Mouse (Mus musculus): ENCODE results near the gene Shc1. TPM values are rescaled to one million over a fixed set of nuclear protein-coding genes. Genes with fewer than 3 reads are reported as not detected.
A peak's percentile ranks its signal among the peaks of the same experiment; 100 is the strongest.

The Shc1 gene
- total RNA-seq (2021), result 10 to 100 TPM; 12.6 to 14.5 TPM
- long read RNA-seq, experiment 1, transcript Shc1-201 (13 exons, 3,250 nt), result major isoform, 5 of 13 reads
- long read RNA-seq, experiment 1, partial matches to known transcripts, result 1 of 13 reads
- long read RNA-seq, experiment 1, other reads (novel, unspliced or antisense), result 6 of 13 reads
- long read RNA-seq, experiment 2, transcript Shc1-201 (13 exons, 3,250 nt), result major isoform, 8 of 14 reads
- long read RNA-seq, experiment 2, partial matches to known transcripts, result 1 of 14 reads
- long read RNA-seq, experiment 2, other reads (novel, unspliced or antisense), result 5 of 14 reads

DNA sequence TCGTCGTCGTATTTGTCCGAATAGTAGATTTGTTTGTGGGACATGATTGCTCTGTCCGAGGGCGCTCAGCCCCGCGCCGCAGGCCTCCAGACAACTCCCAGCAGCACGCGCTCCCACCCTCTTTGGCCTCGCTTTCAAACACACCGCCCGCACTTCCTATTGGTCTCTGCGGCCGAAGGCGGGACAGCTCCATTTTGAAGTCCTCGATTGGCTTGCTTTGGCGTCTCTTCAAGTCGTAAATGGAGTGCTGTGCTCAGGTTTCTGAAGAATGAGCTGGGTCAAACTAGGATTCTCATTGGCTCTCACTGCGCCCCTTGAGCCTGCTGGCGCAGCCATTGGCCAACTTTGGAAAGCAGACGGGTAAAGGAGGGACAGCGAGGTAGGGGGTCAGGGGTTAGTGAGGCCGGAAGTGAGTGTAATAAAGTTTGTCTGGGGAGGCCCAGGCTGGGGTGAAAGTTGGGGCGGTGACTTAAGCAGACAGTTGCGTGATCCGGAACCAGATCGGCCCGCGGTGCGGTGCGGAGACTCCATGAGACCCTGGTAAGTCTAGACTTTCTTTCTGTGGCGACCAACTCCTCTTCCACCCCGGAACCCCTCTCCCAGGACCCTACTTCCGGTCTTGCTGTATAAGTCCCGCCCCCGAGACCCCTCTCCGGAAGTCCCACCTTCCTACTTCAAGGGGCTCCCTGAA lies at the start of gene Shc1, which contains the start of gene Cks1b:
TSS of gene Shc1 (plus strand) at position 274 of the 691 bp plus-strand sequence.
TSS of gene Cks1b (minus strand) at position 214 of the 691 bp plus-strand sequence.
- intact Hi-C loops (cut with DNase I), result no loop called here
- peak; percentile 94 to 98 for DNase-seq (ENCODE audit: low spot score in 2 of 2)

- intact Hi-C loops (cut with DNase I), result no loop called here
- DNase-seq (ENCODE audit: low spot score in 2 of 2), result no peak
Measured at GRCm38 (mm10) chr3:89373581-89374231, 44.5 kb upstream of the Shc1 start.

DNA sequence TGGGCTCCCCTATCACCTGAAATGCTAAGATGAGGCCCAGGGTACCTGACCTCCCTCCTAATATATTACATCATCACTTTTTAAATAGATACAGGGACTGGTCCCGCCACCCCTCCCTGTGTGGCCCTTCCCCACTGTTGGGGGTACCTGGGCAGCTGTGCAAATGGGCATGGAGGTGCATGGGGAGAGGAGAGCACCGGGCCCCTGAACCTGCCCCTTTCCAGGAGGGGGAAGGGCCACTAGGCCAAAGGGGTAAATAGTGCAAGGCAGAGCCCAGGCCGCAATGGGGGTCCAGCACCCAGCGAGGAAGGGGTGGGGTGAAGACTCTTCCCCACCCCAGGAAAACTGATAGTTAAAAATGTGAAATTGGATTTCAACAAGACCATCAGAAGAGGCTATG lies 40.4 kb upstream of the Shc1 start:
- intact Hi-C loops (cut with DNase I), result loop anchor here (5.0 kb wide), 1 partner anchor 109 kb away; no protein-coding TSS in a partner anchor
- DNase-seq (ENCODE audit: low spot score in 2 of 2), result no peak

- intact Hi-C loops (cut with DNase I), result loop anchor here (5.0 kb wide), 1 partner anchor 109 kb away; no protein-coding TSS in a partner anchor
Measured at GRCm38 (mm10) chr3:89378394-89379067, 39.7 kb upstream of the Shc1 start.

GRCm38 (mm10) chr3:89379388-89380131 lies 38.7 kb upstream of the Shc1 start:
- intact Hi-C loops (cut with DNase I), result loop anchor here (5.0 kb wide), 1 partner anchor 108 kb away; no protein-coding TSS in a partner anchor
- DNase-seq (ENCODE audit: low spot score in 2 of 2), result no peak

More at GRCm38 (mm10) chr3:89378394-89379067, 39.7 kb upstream of the Shc1 start:
- DNase-seq (ENCODE audit: low spot score in 2 of 2), result peak; percentile 50 to 63

DNA sequence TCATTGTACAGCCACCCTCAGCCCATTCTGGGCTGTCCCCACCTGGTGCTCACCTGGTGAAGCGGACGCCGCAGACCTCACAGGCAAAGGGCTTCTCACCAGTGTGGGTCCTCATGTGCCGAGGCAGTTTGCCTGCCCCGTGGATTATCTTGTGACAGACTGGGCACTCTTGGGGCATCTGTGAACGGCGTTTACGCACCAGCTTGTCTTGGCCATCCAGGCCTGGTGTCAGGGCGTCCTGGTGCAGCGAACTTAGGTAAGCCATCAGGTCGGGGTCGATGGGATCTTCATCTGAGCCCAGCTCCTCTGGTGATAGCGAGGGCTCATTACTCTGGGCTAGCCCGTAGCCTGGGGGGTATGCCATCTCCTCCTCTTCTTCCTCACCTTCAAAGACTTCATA lies 38.0 kb upstream of the Shc1 start:
- intact Hi-C loops (cut with DNase I), result no loop called here
- DNase-seq (ENCODE audit: low spot score in 2 of 2), result no peak

GRCm38 (mm10) chr3:89380711-89381110 lies 37.5 kb upstream of the Shc1 start:
- DNase-seq (ENCODE audit: low spot score in 2 of 2), result no peak
- intact Hi-C loops (cut with DNase I), result no loop called here

- intact Hi-C loops (cut with DNase I), result no loop called here
- no peak for DNase-seq (ENCODE audit: low spot score in 2 of 2)
Measured at GRCm38 (mm10) chr3:89381233-89381632, 37.0 kb upstream of the Shc1 start.

DNA sequence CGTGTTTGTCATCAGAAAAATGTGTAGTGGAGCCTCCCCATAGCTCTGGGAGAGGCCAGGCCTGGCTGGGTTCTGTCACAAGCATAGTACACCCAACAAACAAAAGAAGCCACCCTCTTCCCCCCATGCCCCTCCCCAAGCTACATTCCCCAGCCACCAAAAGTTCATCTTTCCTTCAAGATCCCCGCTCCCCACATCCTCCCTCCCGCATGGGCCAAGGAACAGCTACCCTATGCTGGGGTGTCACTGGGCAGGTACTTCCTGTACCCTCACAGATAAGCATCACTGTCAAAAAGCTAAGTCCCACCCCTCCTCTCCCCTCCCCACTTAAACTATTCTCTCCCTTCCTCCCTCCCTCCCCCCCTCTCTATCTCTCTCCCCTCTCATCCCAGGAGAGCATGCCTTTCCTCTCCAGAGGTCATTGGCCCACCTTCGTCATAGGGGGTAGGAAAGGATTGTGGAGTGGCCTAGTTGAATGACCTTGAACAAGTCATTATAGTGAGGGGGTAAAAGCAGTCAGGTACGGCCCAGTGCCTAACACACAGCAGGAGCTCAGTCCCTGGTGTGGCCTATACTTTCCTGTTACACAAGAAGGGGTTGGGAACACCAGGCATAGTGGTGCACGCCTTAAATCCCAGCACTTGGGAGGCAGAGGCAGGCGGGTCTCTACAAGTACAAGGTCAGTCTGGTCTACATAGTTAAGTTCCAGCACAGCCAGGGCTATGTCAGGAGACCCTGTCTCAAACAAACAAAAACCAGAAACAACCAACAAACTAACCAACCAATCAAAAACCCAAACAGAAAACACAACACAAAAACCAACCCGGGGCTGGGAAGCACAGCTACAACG lies 36.0 kb upstream of the Shc1 start:
- no peak for DNase-seq (ENCODE audit: low spot score in 2 of 2)
- intact Hi-C loops (cut with DNase I), result no loop called here

DNA sequence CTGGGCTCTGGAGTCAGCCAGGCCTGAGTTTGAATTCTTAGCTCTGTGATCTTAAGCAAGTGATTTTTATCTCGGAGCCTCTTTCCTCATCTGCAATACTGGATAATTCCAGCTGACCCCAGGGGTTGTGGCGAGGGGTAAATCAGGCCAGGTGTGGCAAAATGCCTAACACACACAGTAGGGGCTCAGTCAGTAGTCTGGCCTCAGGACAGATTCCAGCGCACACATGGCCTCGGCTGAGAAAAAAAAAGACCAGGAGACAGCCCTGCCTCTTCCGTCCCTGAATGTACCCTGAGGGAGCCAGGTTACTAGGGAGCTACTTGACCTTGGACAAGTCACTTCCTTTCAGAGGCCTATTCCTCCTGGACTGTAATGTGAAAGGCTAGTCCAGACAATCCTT lies 35.3 kb upstream of the Shc1 start:
- intact Hi-C loops (cut with DNase I), result no loop called here
- DNase-seq (ENCODE audit: low spot score in 2 of 2), result no peak

DNA sequence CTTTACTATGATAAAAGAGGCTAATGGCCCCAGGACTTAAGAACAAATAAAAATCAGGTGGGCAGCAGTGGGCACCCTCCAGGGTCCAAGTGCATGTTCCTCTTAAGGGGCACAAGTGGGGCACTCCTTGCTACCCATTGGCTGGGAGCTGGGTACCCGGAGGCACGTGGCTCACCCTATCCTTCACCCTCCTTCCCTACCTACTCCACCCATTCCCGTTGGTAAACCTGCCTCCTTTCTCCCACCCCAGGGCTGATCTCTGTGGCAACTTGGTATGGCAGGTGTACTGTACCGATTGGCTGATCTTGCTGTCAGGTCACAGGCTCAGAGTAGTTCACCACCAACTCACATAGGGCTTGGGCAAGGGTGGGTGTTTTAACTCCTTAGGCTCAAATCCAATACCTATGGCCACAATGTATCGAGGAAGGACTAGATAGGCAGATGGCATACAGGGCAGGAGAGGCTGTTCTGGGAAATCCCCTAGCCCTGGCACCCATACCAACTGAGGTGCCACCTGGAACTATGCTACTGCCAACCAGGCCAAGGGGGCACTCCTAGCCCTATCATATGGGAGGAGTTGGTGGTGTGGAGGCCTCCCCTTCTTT lies 34.5 kb upstream of the Shc1 start:
- intact Hi-C loops (cut with DNase I), result no loop called here
- no peak for DNase-seq (ENCODE audit: low spot score in 2 of 2)

GRCm38 (mm10) chr3:89384331-89385076 lies 33.7 kb upstream of the Shc1 start:
- DNase-seq (ENCODE audit: low spot score in 2 of 2), result no peak
- intact Hi-C loops (cut with DNase I), result no loop called here

DNA sequence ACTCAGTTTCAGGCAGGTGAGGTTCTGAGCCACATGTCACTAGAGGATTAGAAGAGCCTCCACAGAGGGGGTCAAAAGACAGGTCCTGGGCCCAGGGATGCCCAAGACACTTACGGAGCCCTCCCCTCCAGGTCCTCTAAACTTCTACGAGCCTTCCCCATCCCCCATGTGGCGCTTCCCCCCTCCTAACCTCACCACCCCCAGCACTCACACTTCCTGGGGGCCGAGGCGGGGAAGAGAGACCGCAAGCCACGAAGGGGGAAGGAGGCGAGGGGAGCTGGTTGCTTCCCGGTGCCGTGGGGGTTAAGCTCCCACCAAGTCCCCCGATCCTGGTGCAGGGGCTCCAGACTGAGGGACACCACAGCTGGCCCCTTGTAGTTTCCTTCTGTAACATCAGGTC lies 32.8 kb upstream of the Shc1 start:
- no peak for DNase-seq (ENCODE audit: low spot score in 2 of 2)
- intact Hi-C loops (cut with DNase I), result no loop called here

DNA sequence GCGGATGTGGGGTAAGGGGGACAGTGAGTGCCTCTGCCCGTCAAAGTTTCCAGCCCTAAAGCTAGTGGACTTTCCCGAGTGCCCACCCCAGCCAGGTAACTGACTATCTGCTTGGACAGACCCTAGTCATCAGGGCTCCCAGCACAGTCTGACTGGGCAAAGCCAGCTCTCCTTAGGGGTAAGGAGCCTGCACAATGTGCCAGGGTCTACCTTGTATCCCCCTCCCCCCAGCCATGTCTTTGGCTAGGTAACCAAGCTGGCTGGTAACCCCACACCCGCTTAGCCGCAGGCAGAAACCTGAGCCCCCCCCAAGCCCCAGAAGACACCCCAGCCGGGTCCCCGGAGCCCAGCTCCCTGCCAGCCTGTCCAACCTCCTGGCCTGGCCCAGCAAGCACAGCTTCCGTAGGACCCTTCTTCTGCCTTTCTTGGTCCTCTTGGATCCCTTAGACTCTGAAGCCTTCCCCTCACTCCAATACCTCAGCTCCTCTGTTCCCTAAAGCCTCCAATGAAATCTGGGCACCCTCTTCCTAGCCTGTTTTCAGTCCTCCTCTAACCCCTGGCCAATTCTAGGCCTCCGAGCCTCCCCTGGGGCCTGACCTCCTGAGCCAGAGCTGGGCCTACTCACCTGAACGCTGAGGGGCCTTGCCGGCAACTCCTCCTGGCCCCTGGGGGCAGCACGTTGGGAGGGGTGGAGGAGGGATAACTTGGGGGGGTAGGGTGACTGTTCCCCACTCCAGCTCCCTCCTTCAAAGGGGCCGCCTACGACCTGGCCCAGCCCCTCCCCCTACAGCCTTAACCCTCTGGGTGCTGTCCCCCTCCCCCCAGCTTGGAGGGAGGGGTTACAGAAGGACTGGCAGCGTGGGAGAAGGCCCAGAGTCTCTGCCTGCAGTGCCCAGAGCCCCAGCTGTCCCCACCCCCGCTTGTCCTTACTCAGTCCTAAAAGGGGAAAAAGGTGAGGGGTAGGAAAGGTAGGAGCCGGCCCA lies 31.5 kb upstream of the Shc1 start:
- intact Hi-C loops (cut with DNase I), result no loop called here
- no peak for DNase-seq (ENCODE audit: low spot score in 2 of 2)

- intact Hi-C loops (cut with DNase I), result no loop called here
- DNase-seq (ENCODE audit: low spot score in 2 of 2), result no peak
Measured at GRCm38 (mm10) chr3:89387632-89388031, 30.6 kb upstream of the Shc1 start.
